Mouse (Mus musculus) layer of hippocampus, postnatal 14 days (tissue): Measurements from ENCODE around the gene Ugt1a9. TPM values are rescaled to one million over a fixed set of nuclear protein-coding genes. Genes with fewer than 3 reads are reported as not detected.
"Not testable (repeated sequence)": the region's sequence is repeated elsewhere in the genome, so short reads cannot be mapped to it uniquely, and the experiment has no call there.

Source experiments
- DNase-seq, 2 experiments: peaks; one replicate each; pipeline ENCODE4 v3.0.0; 2021 to 2022; ENCODE audit warnings: low spot score in 2 of 2, mixed read lengths in 1 of 2
- total RNA-seq, 2 experiments: library from RNA; stranded (reverse); gene quantifications; 2 replicates each; pipeline ENCODE4 v1.2.3; 2021

Gene Ugt1a9
- total RNA-seq, 2 experiments from 2014 or later, result not detected

DNA sequence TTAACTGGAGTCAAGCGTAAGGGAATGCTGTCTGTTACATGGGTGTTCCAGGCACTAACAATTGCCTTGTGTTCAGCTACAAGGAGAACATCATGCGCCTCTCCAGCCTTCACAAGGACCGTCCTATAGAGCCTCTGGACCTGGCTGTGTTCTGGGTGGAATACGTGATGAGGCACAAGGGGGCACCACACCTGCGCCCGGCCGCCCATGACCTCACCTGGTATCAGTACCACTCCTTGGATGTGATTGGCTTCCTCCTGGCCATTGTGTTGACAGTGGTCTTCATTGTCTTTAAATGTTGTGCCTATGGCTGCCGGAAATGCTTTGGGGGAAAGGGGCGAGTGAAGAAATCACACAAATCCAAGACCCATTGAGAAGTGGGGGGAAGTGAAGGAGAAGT, 147.5 kb downstream of the Ugt1a9 start:
- no peak for DNase-seq

GRCm38 (mm10) chr1:88218591-88218990, 148.0 kb downstream of the Ugt1a9 start:
- DNase-seq, result no peak

- no peak for DNase-seq
These were observed 148.5 kb downstream of the Ugt1a9 start for GRCm38 (mm10) chr1:88219054-88219453.

DNA sequence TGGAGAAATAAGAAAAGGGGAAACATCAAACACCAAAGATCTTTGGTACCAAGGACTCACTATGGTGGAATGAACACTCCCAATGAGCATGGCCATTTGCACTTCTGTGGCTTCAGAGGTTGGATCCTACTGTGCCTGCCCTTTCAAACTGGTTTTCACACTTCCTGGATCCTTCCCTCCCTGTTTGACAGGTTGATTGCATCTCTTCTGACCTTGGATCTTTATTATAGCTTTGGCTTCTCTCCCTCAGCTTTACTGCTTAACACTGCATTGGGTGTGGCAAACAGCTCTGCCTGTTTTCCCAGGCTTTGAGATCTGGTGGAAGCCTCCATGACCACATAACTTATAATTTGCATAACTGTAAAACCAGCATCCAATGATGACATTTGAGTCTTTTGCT, 149.7 kb downstream of the Ugt1a9 start:
- DNase-seq, result no peak

- DNase-seq, result no peak
These were observed 151.6 kb downstream of the Ugt1a9 start for GRCm38 (mm10) chr1:88222216-88222615.

- not testable (repeated sequence) for DNase-seq
These were observed 152.5 kb downstream of the Ugt1a9 start for GRCm38 (mm10) chr1:88223011-88223515.

GRCm38 (mm10) chr1:88223591-88223990, 153.0 kb downstream of the Ugt1a9 start:
- DNase-seq, result no peak

GRCm38 (mm10) chr1:88224029-88224776, 153.6 kb downstream of the Ugt1a9 start:
- DNase-seq, result no peak

- DNase-seq, result not testable (repeated sequence)
These were observed 154.7 kb downstream of the Ugt1a9 start for GRCm38 (mm10) chr1:88225301-88225700.

- no peak for DNase-seq
These were observed 155.1 kb downstream of the Ugt1a9 start for GRCm38 (mm10) chr1:88225741-88226140.

DNA sequence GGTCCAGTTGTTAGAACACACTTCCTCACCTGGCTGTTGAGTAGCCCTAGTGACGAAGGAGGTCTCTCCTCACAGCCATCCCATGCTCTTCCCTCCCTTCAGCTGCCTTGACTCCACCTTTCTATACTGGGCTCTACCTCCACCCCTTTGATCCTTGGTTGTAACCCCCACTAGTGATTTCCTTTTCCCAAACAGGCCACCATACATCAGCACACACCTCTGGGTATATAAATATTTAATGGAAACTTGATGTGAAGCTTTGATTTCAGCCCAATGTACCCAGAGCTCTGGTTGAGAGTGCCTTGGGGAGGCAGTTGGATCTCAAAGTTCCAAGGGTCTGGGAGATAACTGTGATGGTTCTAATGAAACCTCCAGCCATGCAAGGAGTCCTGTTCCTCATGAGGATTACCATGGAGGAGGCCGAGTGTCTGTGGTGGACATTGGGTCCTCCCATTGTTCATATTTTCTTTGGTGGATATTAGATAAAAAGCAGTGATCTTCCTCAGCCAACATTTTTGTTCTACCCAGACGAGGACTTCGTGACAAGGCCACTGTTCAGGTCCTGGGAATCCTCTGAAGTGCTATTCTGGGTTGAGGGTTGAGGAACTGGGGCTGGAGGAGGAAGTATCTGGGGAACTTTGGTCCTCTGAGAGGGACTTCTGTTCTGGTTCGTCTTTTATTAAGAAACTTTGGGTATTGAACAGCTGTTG, 156.2 kb downstream of the Ugt1a9 start, which contains the start of gene Mroh2a:
Gene Mroh2a, plus strand, starts transcription at position 317 of the 710 bp plus-strand sequence.
- no peak for DNase-seq

DNA sequence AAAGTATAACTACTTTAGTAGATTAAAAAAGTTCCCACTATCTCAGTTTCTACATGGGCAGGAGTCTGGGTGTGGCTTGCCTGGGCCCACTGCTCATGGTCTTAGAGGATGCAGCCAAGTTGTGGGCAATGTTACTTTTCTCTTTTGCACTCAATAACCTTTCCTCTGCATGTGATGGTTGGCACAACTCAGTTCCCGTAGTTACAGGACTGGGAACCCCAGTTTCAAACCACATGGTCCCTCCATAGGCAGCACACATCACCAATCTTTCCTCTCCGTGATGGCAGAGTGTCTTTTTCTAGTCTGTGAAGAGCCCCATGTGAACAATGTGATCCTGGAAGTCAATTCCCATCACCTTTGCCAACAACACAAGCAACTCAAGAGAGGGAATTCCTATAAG, 156.9 kb downstream of the Ugt1a9 start:
- no peak for DNase-seq

DNA sequence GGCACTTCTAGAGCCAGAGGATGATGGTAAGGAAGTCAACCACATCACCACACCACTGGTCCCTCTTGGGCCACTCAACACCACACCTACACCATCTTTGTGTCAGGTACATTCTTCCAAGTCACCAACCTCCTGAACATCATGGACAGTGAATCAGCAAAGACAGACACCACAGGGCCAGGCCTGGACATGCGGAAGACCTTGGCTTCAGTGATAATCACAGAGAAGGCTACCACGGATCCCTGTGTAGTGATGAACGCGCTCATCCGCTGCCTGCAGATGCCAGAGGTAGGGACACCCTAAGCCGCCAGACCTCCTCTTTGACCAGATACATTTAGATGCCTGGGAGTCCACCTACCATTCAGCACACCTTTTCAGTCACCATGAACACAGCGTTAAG, 157.5 kb downstream of the Ugt1a9 start:
- DNase-seq, result no peak

DNA sequence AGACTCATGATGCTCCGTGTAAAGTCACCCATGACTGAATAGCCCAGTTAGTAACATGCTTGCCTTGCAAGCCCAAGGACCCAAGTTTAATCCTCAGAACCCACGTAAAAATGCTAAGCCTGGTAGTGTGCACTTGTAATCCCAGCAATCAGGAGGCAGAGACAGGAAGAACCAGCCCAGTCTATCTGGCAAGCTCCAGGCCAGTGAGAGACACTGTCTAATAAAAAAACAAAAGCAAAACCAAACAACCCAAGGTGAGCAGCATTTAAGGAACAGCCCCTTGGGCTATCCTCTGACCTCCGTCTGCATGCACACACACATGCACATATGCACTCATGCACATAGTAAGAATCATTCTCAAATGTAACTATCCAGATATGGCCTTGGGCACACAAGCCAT, 159.0 kb downstream of the Ugt1a9 start:
- DNase-seq, result no peak

DNA sequence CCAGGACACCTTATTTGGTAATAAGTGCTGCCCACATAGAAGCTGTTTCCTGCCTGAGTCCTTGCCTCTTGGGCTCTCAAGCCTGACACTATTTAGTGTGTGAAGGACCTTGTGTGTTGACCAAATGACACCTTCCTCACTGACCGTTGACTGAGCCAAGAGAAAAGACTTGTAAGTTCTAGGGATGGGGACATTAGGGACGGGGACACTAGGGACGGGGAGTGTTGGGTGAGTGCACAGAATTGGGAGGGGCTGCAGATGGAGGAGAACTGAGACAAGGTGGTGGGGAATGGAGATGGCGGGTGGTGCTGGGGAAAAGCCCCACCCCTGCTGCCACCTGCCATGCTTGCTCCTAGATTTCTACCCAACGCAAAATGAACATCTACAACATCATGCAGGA, 159.4 kb downstream of the Ugt1a9 start:
- no peak for DNase-seq

- DNase-seq, result no peak
These were observed 159.8 kb downstream of the Ugt1a9 start for GRCm38 (mm10) chr1:88230421-88230820.

- no peak for DNase-seq
These were observed 160.6 kb downstream of the Ugt1a9 start for GRCm38 (mm10) chr1:88230981-88231802.

- DNase-seq, result no peak
These were observed 161.4 kb downstream of the Ugt1a9 start for GRCm38 (mm10) chr1:88231803-88232499.

GRCm38 (mm10) chr1:88232664-88233380, 162.2 kb downstream of the Ugt1a9 start:
- no peak for DNase-seq
